Mouse (Mus musculus) heart, embryonic 16.5 days (tissue): ENCODE data around the gene Aanat. TPM values are rescaled to one million over a fixed set of nuclear protein-coding genes. Genes with fewer than 3 reads are reported as not detected.
A peak's percentile ranks its signal among the peaks of the same experiment; 100 is the strongest.
"Not testable (repeated sequence)": the region's sequence is repeated elsewhere in the genome, so short reads cannot be mapped to it uniquely, and the experiment has no call there.

Experiments
- ATAC-seq: fragments of 200-750 bp; cut with Nextera tagmentation; replicated peaks from 2 replicates; pipeline ENCODE4 v1.8.0; 2017; ENCODE audit warnings: moderate number of reproducible peaks; ENCODE audit not compliant: insufficient read depth, low FRiP score; ENCODE audit errors: extremely low read depth
- H3K27ac ChIP-seq: fragments of 300-500 bp; sonication (generic); 2 replicates; pipeline ENCODE4 v1.5.1; 2014; ENCODE audit warnings: mild to moderate bottlenecking, low read length, control low read depth, moderate library complexity
- H3K27me3 ChIP-seq: fragments of 300-500 bp; sonication (generic); 2 replicates; pipeline ENCODE4 v1.6.1; 2014; ENCODE audit warnings: low read length, mixed read lengths; ENCODE audit not compliant: control insufficient read depth, insufficient read depth
- H3K36me3 ChIP-seq: fragments of 300-500 bp; sonication (generic); 2 replicates; pipeline ENCODE4 v1.6.1; 2014; ENCODE audit not compliant: control insufficient read depth, insufficient read depth
- H3K4me1 ChIP-seq: fragments of 300-500 bp; sonication (generic); 2 replicates; pipeline ENCODE4 v1.6.1; 2014; ENCODE audit warnings: low read length, mixed read lengths; ENCODE audit not compliant: control insufficient read depth, insufficient read depth
- H3K4me2 ChIP-seq: fragments of 300-500 bp; sonication (generic); 2 replicates; pipeline ENCODE4 v1.6.1; 2014; ENCODE audit warnings: low read depth, mild to moderate bottlenecking, control low read depth, low read length
- H3K4me3 ChIP-seq: fragments of 300-500 bp; sonication (generic); 2 replicates; pipeline ENCODE4 v1.5.1; 2014; ENCODE audit warnings: mild to moderate bottlenecking, control low read depth, low read length
- H3K9ac ChIP-seq: fragments of 300-500 bp; sonication (generic); 2 replicates; pipeline ENCODE4 v1.6.1; 2014; ENCODE audit warnings: low read length, control low read depth
- H3K9me3 ChIP-seq: fragments of 300-500 bp; sonication (generic); replicated peaks from 2 replicates; pipeline ENCODE4 v1.6.1; 2016; ENCODE audit warnings: low read length; ENCODE audit not compliant: control insufficient read depth
- WGBS: fragments of 180-500 bp; shearing (Covaris S2); extraction: QIAGEN DNeasy Blood & Tissue Kit; methylation state at CpG from one replicate; pipeline ENCODE4 v1.1.7; 2014; 5-methylcytosine and 5-hydroxymethylcytosine counted together
- polyA plus RNA-seq: library from polyadenylated mRNA; unstranded; fragments of >200 nt; fragmentation: Nextera tagmentation; extraction: Ambion mirVana; gene quantifications from 2 replicates; pipeline ENCODE4 v1.2.1, GENCODE M21; 2015

Aanat gene
- polyA plus RNA-seq, 1 experiment from 2014 or later, result not detected

- Histone ChIP-seq H3K27ac (no peak overlapping the region), H3K36me3 (peaks cover 5% of the 10 kb centered on the region), H3K4me2 (no peak overlapping the region), H3K4me3 (no peak overlapping the region), H3K4me1 (peaks cover 10% of the 10 kb centered on the region; the same call in 1 of the 2 replicates), H3K9me3 (no peaks in the 10 kb centered on the region), H3K9ac (no peak overlapping the region), H3K27me3 (no peaks in the 10 kb centered on the region)
- WGBS, result 83% methylated on average over 15 of the region's 15 CpGs
- no peak for ATAC-seq
Measured at GRCm38 (mm10) chr11:116609965-116610630, 23.9 kb downstream of the Aanat start.

GRCm38 (mm10) chr11:116611168-116611567 lies 24.9 kb downstream of the Aanat start:
- H3K9ac ChIP-seq, H3K4me3 ChIP-seq, H3K9me3 ChIP-seq, H3K27ac ChIP-seq, H3K27me3 ChIP-seq, H3K36me3 ChIP-seq, ATAC-seq, H3K4me2 ChIP-seq: not testable (repeated sequence)
- H3K4me1 ChIP-seq, result peaks cover 19% of the 10 kb centered on the region; the same call in 1 of the 2 replicates
- WGBS, result 83% methylated on average over 9 of the region's 9 CpGs

- no peak overlapping the region for H3K4me3 ChIP-seq
- WGBS, result 88% methylated on average over 9 of the region's 9 CpGs
- no peak for ATAC-seq
- H3K27ac ChIP-seq, result no peak overlapping the region
- H3K36me3 ChIP-seq, result peaks cover 4% of the 10 kb centered on the region
- H3K9ac ChIP-seq, result no peak overlapping the region
- H3K9me3 ChIP-seq, result no peaks in the 10 kb centered on the region
- H3K27me3 ChIP-seq, result no peaks in the 10 kb centered on the region
- peaks cover 24% of the 10 kb centered on the region for H3K4me1 ChIP-seq
- no peak overlapping the region for H3K4me2 ChIP-seq
Measured at GRCm38 (mm10) chr11:116611883-116612282, 25.7 kb downstream of the Aanat start.

GRCm38 (mm10) chr11:116612554-116612953 lies 26.3 kb downstream of the Aanat start:
- H3K4me3 ChIP-seq, result no peak overlapping the region
- no peak overlapping the region for H3K9ac ChIP-seq
- no peaks in the 10 kb centered on the region for H3K36me3 ChIP-seq
- no peaks in the 10 kb centered on the region for H3K9me3 ChIP-seq
- ATAC-seq, result no peak
- no peaks in the 10 kb centered on the region for H3K27me3 ChIP-seq
- no peak overlapping the region for H3K4me2 ChIP-seq
- peaks cover 26% of the 10 kb centered on the region for H3K4me1 ChIP-seq
- no peak overlapping the region for H3K27ac ChIP-seq
- 92% methylated on average over 1 of the region's 1 CpGs for WGBS

- Histone ChIP-seq H3K4me1 (peaks cover 27% of the 10 kb centered on the region), H3K27ac (no peak overlapping the region), H3K36me3 (no peaks in the 10 kb centered on the region), H3K9me3 (no peaks in the 10 kb centered on the region), H3K4me3 (no peak overlapping the region), H3K9ac (no peak overlapping the region), H3K4me2 (no peak overlapping the region), H3K27me3 (no peaks in the 10 kb centered on the region)
- no peak for ATAC-seq
- WGBS, result 76% methylated on average over 6 of the region's 6 CpGs
Measured at GRCm38 (mm10) chr11:116613234-116613633, 27.0 kb downstream of the Aanat start.

DNA sequence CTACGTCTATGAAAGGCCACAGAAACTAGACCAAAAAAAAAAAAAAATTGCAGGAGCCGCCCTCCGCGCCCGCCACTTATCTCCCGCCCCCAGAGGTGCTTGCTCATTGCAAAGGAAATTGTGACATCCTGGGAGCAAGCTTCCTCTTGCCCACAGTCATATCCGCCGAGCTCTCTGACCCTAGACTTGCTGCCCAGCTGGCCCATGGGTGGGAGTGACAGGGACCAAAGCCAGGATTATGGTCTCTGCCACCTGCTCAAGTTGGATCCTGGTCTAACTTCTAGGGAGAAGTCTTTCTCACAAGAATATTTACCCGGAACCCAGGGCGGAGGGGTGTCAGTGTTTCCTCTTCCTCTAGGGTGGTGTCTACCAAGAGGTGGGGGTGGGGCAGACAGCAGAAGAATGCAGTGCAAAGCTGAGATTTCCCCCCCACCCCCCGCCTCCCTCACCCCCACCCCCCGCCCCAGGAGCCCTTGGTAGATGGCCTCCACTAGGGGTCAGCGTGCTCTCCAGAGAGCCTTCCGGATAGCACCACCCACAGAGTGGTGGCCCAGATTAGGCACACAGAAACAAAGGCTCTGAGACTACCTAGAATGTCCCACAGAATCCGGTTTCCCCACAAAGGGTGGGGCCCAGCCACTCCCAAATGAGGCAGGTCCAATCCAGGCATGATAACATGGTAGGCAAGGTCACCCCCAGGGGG lies 29.7 kb downstream of the Aanat start:
- WGBS, result 33% methylated on average over 15 of the region's 15 CpGs
- Histone ChIP-seq H3K4me1 (peaks cover 41% of the 10 kb centered on the region), H3K36me3 (no peaks in the 10 kb centered on the region), H3K4me3 (no peak overlapping the region), H3K27me3 (no peaks in the 10 kb centered on the region), H3K27ac (peak overlapping the region; percentile 50), H3K9me3 (no peaks in the 10 kb centered on the region), H3K9ac (0 out of 2 replicates have a peak overlapping the region, but pooled peaks have one; percentile 3), H3K4me2 (peak overlapping the region; percentile 31)
- peak; percentile 34 for ATAC-seq

DNA sequence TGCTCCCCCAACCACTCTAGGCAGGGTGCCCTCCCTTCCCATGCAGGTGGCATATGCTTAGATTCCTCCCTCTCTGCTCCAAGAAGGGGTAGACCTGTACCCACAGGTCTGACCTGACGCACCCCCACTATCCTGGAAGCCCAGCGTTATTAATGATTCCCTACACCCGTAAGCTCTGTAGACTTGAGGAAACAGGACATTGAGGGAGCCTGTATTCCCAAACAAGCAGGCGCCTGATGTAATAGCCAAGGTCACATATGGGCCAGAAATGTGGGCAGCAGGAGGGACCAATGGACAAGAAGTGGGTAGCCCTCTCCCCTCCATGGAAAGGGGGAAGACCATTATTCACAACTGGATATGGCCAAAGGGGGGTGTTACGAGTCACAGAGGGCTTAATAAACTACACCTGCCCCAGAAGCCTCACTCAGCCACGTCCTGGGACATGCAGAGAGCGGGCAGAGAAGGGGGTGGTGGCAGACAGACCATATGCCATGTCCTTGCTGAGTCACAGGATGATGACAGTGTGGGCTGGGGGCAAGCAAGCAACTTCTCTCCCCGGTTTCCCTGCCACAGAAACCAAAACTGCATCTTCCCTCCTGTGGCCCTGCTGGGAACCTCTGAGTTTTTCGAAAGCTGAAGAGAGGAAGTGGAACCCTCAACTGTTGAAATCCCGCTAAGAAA lies 30.3 kb downstream of the Aanat start:
- no peaks in the 10 kb centered on the region for H3K36me3 ChIP-seq
- no peak for ATAC-seq
- H3K4me1 ChIP-seq, result peaks cover 48% of the 10 kb centered on the region
- H3K4me2 ChIP-seq, result peak overlapping the region; percentile 7; the same call in 1 of the 2 replicates
- H3K9me3 ChIP-seq, result no peaks in the 10 kb centered on the region
- 72% methylated on average over 10 of the region's 10 CpGs for WGBS
- H3K9ac ChIP-seq, result no peak overlapping the region
- no peaks in the 10 kb centered on the region for H3K27me3 ChIP-seq
- H3K27ac ChIP-seq, result peak overlapping the region; percentile 28
- no peak overlapping the region for H3K4me3 ChIP-seq

GRCm38 (mm10) chr11:116617641-116618040 lies 31.4 kb downstream of the Aanat start:
- H3K4me2 ChIP-seq, result no peak overlapping the region
- ATAC-seq, result no peak
- no peaks in the 10 kb centered on the region for H3K27me3 ChIP-seq
- peaks cover 58% of the 10 kb centered on the region for H3K4me1 ChIP-seq
- no peaks in the 10 kb centered on the region for H3K9me3 ChIP-seq
- H3K9ac ChIP-seq, result no peak overlapping the region
- no peaks in the 10 kb centered on the region for H3K36me3 ChIP-seq
- 0 out of 2 replicates have a peak overlapping the region, but pooled peaks have one; percentile 9 for H3K27ac ChIP-seq
- 80% methylated on average over 7 of the region's 7 CpGs for WGBS
- H3K4me3 ChIP-seq, result no peak overlapping the region

DNA sequence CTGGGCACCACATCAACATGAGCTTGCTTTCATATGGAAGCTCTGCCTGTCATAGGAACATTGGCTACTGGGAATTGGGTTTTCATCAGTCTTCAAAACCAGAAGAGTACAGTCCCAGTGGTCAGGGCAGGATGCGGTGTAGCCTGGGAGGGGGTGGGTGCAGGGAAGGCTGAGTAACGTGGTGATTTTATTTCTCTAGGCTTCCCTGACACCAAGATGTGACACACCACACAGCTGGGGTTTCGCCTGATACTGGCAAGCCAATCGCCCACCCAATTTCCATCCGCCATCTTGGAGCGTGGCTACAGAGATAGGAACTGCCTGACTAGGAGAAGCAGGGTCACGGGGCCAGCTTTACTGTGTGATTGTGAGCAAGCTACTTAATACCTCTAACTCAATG lies 32.4 kb downstream of the Aanat start:
- no peaks in the 10 kb centered on the region for H3K27me3 ChIP-seq
- no peak overlapping the region for H3K27ac ChIP-seq
- H3K9ac ChIP-seq, result no peak overlapping the region
- peaks cover 64% of the 10 kb centered on the region for H3K4me1 ChIP-seq
- H3K9me3 ChIP-seq, result no peaks in the 10 kb centered on the region
- ATAC-seq, result no peak
- H3K4me3 ChIP-seq, result no peak overlapping the region
- no peak overlapping the region for H3K4me2 ChIP-seq
- 85% methylated on average over 7 of the region's 7 CpGs for WGBS
- no peaks in the 10 kb centered on the region for H3K36me3 ChIP-seq
